21 mouse cellular contexts compared by ENCODE assay signal in the genomic region with DNA sequence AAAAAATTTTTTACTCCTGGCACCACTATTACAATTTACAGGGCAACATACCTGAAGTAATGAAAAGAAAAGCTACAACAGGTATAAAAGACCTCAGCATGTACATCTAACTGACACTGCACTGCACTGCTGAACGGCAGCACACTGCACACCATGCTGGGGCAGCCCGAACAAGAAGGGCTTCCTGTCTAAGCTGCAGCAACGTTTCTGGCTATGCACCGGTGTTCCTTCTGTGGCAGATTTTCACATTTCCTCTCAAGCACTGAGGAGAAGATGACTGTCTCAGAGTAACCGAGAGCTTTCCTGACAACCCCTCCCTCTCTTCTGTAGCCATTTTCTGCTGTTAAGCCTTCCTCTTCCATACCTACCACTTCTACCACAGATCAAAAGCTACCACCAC. TPM values are rescaled to one million over a fixed set of nuclear protein-coding genes. Genes with fewer than 3 reads are reported as not detected.
DNase-seq lines count a peak whose midpoint lies in the region; ATAC-seq and TF ChIP-seq lines count a peak whose summit lies in the region.
"Had no signal": no experiment of that assay in that cellular context is flagged by ENCODE, and none has a peak within 500 bp of the region (broad histone marks: within the 10 kb centered on the region; RNA-seq: fewer than 3 reads in every experiment).

No protein-coding gene starts in this region.

- 0 out of 2 replicates have a peak overlapping the region, but pooled peaks have one; percentile 12 for H3K27ac ChIP-seq in layer of hippocampus, adult 2 months
- no peak overlapping the region for H3K27ac ChIP-seq in thymus, adult 2 months (ENCODE audit: control insufficient read depth, insufficient read depth, low read length)
- no peak overlapping the region for H3K27ac ChIP-seq in cerebellum, adult 2 months (ENCODE audit: insufficient read depth, low read length)
- H3K27ac ChIP-seq: embryonic facial prominence, embryonic 12.5 days; hindbrain, postnatal 0 days; midbrain, embryonic 10.5 days; neural tube, embryonic 13.5 days had no signal

- no peaks in the 10 kb centered on the region for H3K27me3 ChIP-seq in thymus, adult 2 months (ENCODE audit: control insufficient read depth, insufficient read depth, low read length)
- no peaks in the 10 kb centered on the region for H3K27me3 ChIP-seq in cerebellum, adult 2 months (ENCODE audit: control insufficient read depth, insufficient read depth, low read length)
- H3K27me3 ChIP-seq: embryonic facial prominence, embryonic 12.5 days; neural tube, embryonic 13.5 days had no signal

- H3K36me3 ChIP-seq in thymus, adult 2 months (ENCODE audit: control insufficient read depth, insufficient read depth, low read length) = no peaks in the 10 kb centered on the region

- peak; percentile 42 to 57; a peak in 3 of 4 replicates for ATAC-seq in hematopoietic stem cell, adult 5-6 weeks (replicated peaks in 1 of 2; ENCODE audit: insufficient read depth in 1 of 2, low FRiP score in 2 of 2, low TSS enrichment in 1 of 2, low read depth in 1 of 2, poor library complexity in 2 of 2, severe bottlenecking in 2 of 2)
- ATAC-seq: forebrain, embryonic 16.5 days; hindbrain, postnatal 0 days; liver, postnatal 0 days had no signal

- no peak overlapping the region for H3K4me3 ChIP-seq in layer of hippocampus, adult 2 months
- H3K4me3 ChIP-seq in thymus, adult 2 months (ENCODE audit: control insufficient read depth, insufficient read depth, low read length) = no peak overlapping the region
- no peak overlapping the region for H3K4me3 ChIP-seq in cerebellum, adult 2 months (replicated peaks; ENCODE audit: insufficient read depth, low read depth, low read length)
- H3K4me3 ChIP-seq: embryonic facial prominence, embryonic 12.5 days; midbrain, embryonic 10.5 days; neural tube, embryonic 13.5 days had no signal

- no peak for TF ChIP-seq POLR2A in thymus, adult 2 months (IDR thresholded peaks at IDR 0.05; ENCODE audit: control insufficient read depth, extremely low read depth, insufficient read depth, low read length, poor library complexity)
- TF ChIP-seq POLR2A in cerebellum, adult 2 months (IDR thresholded peaks at IDR 0.05; ENCODE audit: borderline replicate concordance, insufficient read depth, low read length) = no peak

- 3% methylated on average over 5 of the region's 5 CpGs for WGBS in thymus, adult 2 months
- WGBS in cerebellum, adult 2 months = 36% methylated on average over 5 of the region's 5 CpGs

- no peak for TF ChIP-seq CTCF in layer of hippocampus, adult 2 months (conservative IDR thresholded peaks at IDR 0.05)
- no peak for TF ChIP-seq CTCF in thymus, adult 2 months (IDR thresholded peaks at IDR 0.05; ENCODE audit: borderline replicate concordance, control insufficient read depth, extremely low read depth, insufficient read depth, low read length, poor library complexity)
- no peak for TF ChIP-seq CTCF in cerebellum, adult 2 months (IDR thresholded peaks at IDR 0.05; ENCODE audit: borderline replicate concordance, insufficient read depth, low read depth, low read length)

- no peak for DNase-seq in layer of hippocampus, adult 2 months (ENCODE audit: low spot score in 2 of 2)
- DNase-seq in layer of hippocampus, postnatal 25 days (ENCODE audit: extremely low spot score in 1 of 2, low spot score in 1 of 2) = no peak
- DNase-seq in thymus, adult 2 months = peak; percentile 42
- DNase-seq in right cerebral cortex, postnatal 36 days (ENCODE audit: low spot score in 2 of 2) = no peak
- no peak for DNase-seq in urinary bladder, postnatal 14 days (ENCODE audit: low spot score)
- no peak for DNase-seq in cerebellum, adult 2 months
- DNase-seq: adrenal gland, adult 8-10 months; heart, adult 18-20 months; heart, postnatal 36 days; kidney, adult 2 months; kidney, postnatal 25 days; liver; liver, postnatal 0 days; lung, postnatal 14 days; right cerebral cortex, postnatal 4 days had no signal

- 0 out of 2 replicates have a peak, but pooled peaks cover 2% of the 10 kb centered on the region for H3K4me1 ChIP-seq in thymus, adult 2 months (replicated peaks; ENCODE audit: control insufficient read depth, insufficient read depth, low read length)
- no peaks in the 10 kb centered on the region for H3K4me1 ChIP-seq in cerebellum, adult 2 months (ENCODE audit: control insufficient read depth, insufficient read depth, low read length)

RNA-seq across cellular contexts. Expression of a gene that starts 21.6 kb away (rescaled TPM):
- 10 to 100 TPM; 30.6 to 38.5 TPM for total RNA-seq in layer of hippocampus, adult 2 months (2021)
- total RNA-seq in layer of hippocampus, postnatal 25 days (2021) = 10 to 100 TPM; 47.8 to 51.6 TPM
- 3.6 and 4.3 TPM in 2 replicates for total RNA-seq in hematopoietic stem cell, adult 5-6 weeks (2017)
- 4.6 and 5.9 TPM in 2 replicates for polyA plus RNA-seq in thymus, adult 2 months (2012; rRNA removed)
- polyA plus RNA-seq in cerebellum, adult 2 months (2012; rRNA removed) = 54.5 and 57.0 TPM in 2 replicates
